Mouse (Mus musculus) v-Abl transformed pro-B cells (cell line): ENCODE results near the gene Gm10718.
"Not testable (repeated sequence)": the region's sequence is repeated elsewhere in the genome, so short reads cannot be mapped to it uniquely, and the experiment has no call there.

Source experiments
- in situ Hi-C, 2 experiments: fragments of 400-800 bp; cut with MboI; formaldehyde crosslinking; loops; one replicate each; pipeline ENCODE4 v1.15.1; 2025; ENCODE audit not compliant: unreplicated experiment in 2 of 2

Gene Gm10718

DNA sequence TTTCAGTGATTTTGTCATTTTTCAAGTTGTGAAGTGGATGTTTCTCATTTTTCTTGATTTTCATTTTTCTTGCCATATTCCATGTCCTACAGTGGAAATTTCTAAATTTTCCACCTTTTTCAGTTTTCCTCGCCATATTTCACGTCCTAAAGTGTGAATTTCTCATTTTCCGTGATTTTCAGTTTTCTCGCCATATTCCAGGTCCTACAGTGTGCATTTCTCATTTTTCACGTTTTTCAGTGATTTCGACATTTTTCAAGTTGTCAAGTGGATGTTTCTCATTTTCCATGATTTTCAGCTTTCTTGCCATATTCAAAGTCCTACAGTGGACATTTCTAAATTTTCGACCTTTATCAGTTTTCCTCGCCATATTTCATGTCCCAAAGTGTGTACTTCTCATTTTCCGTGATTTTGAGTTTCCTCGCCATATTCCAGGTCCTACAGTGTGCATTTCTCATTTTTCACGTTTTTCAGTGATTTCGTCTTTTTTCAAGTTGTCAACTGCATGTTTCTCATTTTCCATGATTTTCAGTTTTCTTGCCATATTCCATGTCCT lies 1.6 kb downstream of the Gm10718 start, which contains the start of gene Gm10717:
Gene Gm10717, plus strand, starts transcription at position 506 of the 556 bp plus-strand sequence.
- in situ Hi-C loops, result not testable (repeated sequence)

DNA sequence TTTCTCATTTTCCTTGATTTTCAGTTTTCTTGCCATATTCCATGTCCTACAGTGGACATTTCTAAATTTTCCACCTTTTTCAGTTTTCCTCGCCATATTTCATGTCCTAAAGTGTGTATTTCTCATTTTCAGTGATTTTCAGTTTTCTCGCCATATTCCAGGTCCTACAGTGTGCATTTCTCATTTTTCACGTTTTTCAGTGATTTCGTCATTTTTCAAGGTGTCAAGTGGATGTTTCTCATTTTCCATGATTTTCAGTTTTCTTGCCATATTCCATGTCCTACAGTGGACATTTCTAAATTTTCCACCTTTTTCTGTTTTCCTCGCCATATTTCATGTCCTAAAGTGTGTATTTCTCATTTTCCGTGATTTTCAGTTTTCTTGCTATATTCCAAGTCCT lies 2.3 kb downstream of the Gm10718 start:
- in situ Hi-C loops, result not testable (repeated sequence)

DNA sequence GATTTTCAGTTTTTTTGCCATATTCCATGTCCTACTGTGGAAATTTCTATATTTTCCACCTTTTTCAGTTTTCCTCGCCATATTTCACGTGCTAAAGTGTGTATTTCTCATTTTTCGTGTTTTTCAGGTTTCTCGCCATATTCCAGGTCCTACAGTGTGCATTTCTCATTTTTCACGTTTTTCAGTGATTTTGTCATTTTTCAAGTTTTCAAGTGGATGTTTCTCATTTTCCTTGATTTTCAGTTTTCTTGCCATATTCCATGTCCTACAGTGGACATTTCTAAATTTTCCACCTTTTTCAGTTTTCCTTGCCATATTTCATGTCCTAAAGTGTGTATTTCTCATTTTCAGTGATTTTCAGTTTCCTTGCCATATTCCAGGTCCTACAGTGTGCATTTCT lies 2.8 kb downstream of the Gm10718 start:
- in situ Hi-C loops, result not testable (repeated sequence)

DNA sequence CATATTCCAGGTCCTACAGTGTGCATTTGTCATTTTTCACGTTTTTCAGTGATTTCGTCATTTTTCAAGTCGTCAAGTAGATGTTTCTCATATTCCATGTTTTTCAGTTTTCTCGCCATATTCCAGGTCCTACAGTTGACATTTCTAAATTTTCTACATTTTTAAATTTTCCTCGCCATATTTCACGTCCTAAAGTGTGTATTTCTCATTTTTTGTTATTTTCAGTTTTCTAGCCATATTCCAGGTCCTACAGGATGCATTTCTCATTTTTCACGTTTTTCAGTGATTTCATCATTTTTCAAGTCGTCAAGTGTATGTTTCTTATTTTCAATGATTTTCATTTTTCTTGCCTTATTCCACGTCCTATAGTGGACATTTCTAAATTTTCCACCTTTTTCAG lies 3.4 kb downstream of the Gm10718 start:
- in situ Hi-C loops, result not testable (repeated sequence)

DNA sequence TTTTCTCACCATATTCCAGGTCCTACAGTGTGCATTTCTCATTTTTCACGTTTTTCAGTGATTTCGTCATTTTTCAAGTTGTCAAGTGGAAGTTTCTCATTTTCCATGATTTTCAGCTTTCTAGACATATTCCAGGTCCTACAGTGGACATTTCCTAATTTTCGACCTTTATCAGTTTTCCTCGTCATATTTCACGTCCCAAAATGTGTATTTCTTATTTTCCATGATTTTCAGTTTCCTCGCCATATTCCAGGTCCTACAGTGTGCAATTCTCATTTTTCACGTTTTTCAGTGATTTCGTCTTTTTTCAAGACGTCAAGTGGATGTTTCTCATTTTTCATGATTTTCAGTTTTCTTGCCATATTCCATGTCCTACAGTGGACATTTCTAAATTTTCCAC lies 3.9 kb downstream of the Gm10718 start:
- in situ Hi-C loops, result not testable (repeated sequence)

DNA sequence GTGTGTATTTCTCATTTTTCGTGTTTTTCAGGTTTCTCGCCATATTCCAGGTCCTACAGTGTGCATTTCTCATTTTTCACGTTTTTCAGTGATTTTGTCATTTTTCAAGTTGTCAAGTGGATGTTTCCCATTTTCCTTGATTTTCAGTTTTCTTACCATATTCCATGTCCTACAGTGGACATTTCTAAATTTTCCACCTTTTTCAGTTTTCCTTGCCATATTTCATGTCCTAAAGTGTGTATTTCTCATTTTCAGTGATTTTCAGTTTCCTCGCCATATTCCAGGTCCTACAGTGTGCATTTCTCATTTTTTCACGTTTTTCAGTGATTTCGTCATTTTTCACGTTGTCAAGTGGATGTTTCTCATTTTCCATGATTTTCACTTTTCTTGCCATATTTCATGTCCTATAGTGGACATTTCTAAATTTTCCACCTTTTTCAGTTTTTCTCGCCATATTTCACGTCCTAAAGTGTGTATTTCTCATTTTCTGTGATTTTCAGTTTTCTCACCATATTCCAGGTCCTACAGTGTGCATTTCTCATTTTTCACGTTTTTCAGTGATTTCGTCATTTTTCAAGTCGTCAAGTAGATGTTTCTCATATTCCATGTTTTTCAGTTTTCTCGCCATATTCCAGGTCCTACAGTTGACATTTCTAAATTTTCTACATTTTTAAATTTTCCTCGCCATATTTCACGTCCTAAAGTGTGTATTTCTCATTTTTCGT lies 6.1 kb downstream of the Gm10718 start:
- in situ Hi-C loops, result not testable (repeated sequence)

DNA sequence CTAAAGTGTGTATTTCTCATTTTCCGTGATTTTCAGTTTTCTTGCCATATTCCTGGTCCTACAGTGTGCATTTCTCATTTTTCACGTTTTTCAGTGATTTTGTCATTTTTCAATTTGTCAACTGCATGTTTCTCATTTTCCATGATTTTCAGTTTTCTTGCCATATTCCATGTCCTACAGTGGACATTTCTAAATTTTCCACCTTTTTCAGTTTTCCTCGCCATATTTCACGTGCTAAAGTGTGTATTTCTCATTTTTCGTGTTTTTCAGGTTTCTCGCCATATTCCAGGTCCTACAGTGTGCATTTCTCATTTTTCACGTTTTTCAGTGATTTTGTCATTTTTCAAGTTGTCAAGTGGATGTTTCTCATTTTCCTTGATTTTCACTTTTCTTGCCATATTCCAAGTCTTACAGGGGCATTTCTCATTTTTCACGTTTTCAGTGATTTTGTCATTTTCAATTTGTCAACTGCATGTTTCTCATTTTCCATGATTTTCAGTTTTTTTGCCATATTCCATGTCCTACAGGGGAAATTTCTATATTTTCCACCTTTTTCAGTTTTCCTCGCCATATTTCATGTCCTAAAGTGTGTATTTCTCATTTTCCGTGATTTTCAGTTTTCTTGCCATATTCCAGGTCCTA lies 7.5 kb downstream of the Gm10718 start:
- in situ Hi-C loops, result not testable (repeated sequence)

DNA sequence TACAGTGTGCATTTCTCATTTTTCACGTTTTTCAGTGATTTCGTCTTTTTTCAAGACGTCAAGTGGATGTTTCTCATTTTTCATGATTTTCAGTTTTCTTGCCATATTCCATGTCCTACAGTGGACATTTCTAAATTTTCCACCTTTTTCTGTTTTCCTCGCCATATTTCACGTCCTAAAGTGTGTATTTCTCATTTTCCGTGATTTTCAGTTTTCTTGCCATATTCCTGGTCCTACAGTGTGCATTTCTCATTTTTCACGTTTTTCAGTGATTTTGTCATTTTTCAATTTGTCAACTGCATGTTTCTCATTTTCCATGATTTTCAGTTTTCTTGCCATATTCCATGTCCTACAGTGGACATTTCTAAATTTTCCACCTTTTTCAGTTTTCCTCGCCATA lies 11.0 kb downstream of the Gm10718 start, which contains the start of gene Gm17535:
Gene Gm17535, plus strand, starts transcription at position 301 of the 400 bp plus-strand sequence.
- in situ Hi-C loops, result not testable (repeated sequence)

DNA sequence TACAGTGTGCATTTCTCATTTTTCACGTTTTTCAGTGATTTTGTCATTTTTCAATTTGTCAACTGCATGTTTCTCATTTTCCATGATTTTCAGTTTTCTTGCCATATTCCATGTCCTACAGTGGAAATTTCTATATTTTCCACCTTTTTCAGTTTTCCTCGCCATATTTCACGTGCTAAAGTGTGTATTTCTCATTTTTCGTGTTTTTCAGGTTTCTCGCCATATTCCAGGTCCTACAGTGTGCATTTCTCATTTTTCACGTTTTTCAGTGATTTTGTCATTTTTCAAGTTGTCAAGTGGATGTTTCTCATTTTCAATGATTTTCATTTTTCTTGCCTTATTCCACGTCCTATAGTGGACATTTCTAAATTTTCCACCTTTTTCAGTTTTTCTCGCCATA lies 13.2 kb downstream of the Gm10718 start, which contains the start of gene Gm10715:
Gene Gm10715, plus strand, starts transcription at position 301 of the 400 bp plus-strand sequence.
- in situ Hi-C loops, result not testable (repeated sequence)

DNA sequence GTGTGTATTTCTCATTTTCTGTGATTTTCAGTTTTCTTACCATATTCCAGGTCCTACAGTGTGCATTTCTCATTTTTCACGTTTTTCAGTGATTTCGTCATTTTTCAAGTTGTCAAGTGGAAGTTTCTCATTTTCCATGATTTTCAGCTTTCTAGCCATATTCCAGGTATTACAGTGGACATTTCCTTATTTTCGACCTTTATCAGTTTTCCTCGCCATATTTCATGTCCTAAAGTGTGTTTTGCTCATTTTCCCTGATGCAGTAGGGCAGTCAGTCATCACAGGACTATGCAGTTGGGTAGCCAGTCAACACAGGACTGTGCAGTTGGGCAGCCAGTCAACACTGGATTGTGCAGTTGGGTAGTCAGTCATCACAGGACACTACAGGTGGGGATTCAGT lies 14.8 kb downstream of the Gm10718 start:
- in situ Hi-C loops, result not testable (repeated sequence)
